Comparison of ENCODE assay signal across 10 mouse cellular contexts in genomic region chr5:72411874-72412329, GRCm38 (mm10).
DNase-seq lines count a peak whose midpoint lies in the region; ATAC-seq and TF ChIP-seq lines count a peak whose summit lies in the region.
"Had no signal": no experiment of that assay in that cellular context is flagged by ENCODE, and none has a peak within 500 bp of the region (broad histone marks: within the 10 kb centered on the region; RNA-seq: fewer than 3 reads in every experiment).

No protein-coding gene starts in this region.

- no peaks in the 10 kb centered on the region for H3K4me1 ChIP-seq in forebrain, embryonic 14.5 days (ENCODE audit: control insufficient read depth, insufficient read depth, low read length)
- H3K4me1 ChIP-seq in forebrain, embryonic 10.5 days, result peaks cover 8% of the 10 kb centered on the region
- peaks cover 9 to 23% of the 10 kb centered on the region in 2 experiments for H3K4me1 ChIP-seq in heart, embryonic 14.5 days (ENCODE audit: control insufficient read depth in 2 of 2, insufficient read depth in 2 of 2, low read length in 2 of 2)
- peaks cover 6% of the 10 kb centered on the region for H3K4me1 ChIP-seq in hindbrain, embryonic 12.5 days
- H3K4me1 ChIP-seq: liver, embryonic 15.5 days had no signal

- TF ChIP-seq POLR2A in brain, embryonic 14.5 days (IDR thresholded peaks at IDR 0.05; ENCODE audit: borderline replicate concordance, extremely low read depth, insufficient read depth, insufficient read length, poor library complexity, severe bottlenecking), result no peak

- no peak overlapping the region for H3K9ac ChIP-seq in forebrain, embryonic 14.5 days (ENCODE audit: low read length)
- H3K9ac ChIP-seq in heart, embryonic 14.5 days (ENCODE audit: low read length), result no peak overlapping the region
- no peak overlapping the region for H3K9ac ChIP-seq in hindbrain, embryonic 12.5 days
- H3K9ac ChIP-seq: forebrain, embryonic 15.5 days; liver, embryonic 15.5 days had no signal

- DNase-seq in forebrain, embryonic 14.5 days (ENCODE audit: low spot score), result peak; percentile 27
- no peak for DNase-seq in forebrain, embryonic 10.5 days (ENCODE audit: extremely low spot score, low spot score)
- peak; percentile 45 for DNase-seq in brain, embryonic 14.5 days (ENCODE audit: low read depth)
- DNase-seq in lung, postnatal 10 days, result peak; percentile 11
- no peak for DNase-seq in Muller cell, postnatal 12 days (ENCODE audit: inconsistent ontology term)

- ATAC-seq in forebrain, embryonic 14.5 days, result no peak
- ATAC-seq in heart, embryonic 14.5 days (ENCODE audit: insufficient number of reproducible peaks, insufficient read depth, low FRiP score, low read depth), result peak; percentile 47; the same call in 1 of the 2 replicates
- ATAC-seq in CD4-positive, CD25-positive, alpha-beta regulatory T cell, adult 4 months, result no peak
- no peak for ATAC-seq in hindbrain, embryonic 12.5 days (ENCODE audit: low FRiP score)
- ATAC-seq: forebrain, embryonic 15.5 days had no signal

- H3K27ac ChIP-seq in forebrain, embryonic 14.5 days (ENCODE audit: low read depth, low read length), result no peak overlapping the region
- no peak overlapping the region for H3K27ac ChIP-seq in forebrain, embryonic 10.5 days
- peak overlapping the region; percentile 68 to 81 for H3K27ac ChIP-seq in heart, embryonic 14.5 days (replicated peaks in 1 of 2; ENCODE audit: control insufficient read depth in 1 of 2, insufficient read depth in 1 of 2, low read depth in 2 of 2, low read length in 2 of 2)
- H3K27ac ChIP-seq in hindbrain, embryonic 12.5 days, result no peak overlapping the region
- H3K27ac ChIP-seq: forebrain, embryonic 15.5 days; liver, embryonic 15.5 days had no signal

- no peak for TF ChIP-seq CTCF in brain, embryonic 14.5 days (IDR thresholded peaks at IDR 0.05; ENCODE audit: borderline replicate concordance, extremely low read depth, insufficient read depth, insufficient read length)

- WGBS in forebrain, embryonic 14.5 days, result 45% methylated on average over 10 of the region's 10 CpGs
- WGBS in forebrain, embryonic 10.5 days, result 65% methylated on average over 10 of the region's 10 CpGs
- WGBS in heart, embryonic 14.5 days, result 3% methylated on average over 10 of the region's 10 CpGs
- WGBS in hindbrain, embryonic 12.5 days, result 37% methylated on average over 10 of the region's 10 CpGs

- no peaks in the 10 kb centered on the region for H3K27me3 ChIP-seq in forebrain, embryonic 14.5 days (replicated peaks; ENCODE audit: control insufficient read depth, insufficient read depth, low read length)
- no peaks in the 10 kb centered on the region for H3K27me3 ChIP-seq in forebrain, embryonic 10.5 days (ENCODE audit: poor library complexity, severe bottlenecking)
- no peaks in the 10 kb centered on the region for H3K27me3 ChIP-seq in heart, embryonic 14.5 days (ENCODE audit: control insufficient read depth, insufficient read depth, low read length)
- no peaks in the 10 kb centered on the region for H3K27me3 ChIP-seq in hindbrain, embryonic 12.5 days
- H3K27me3 ChIP-seq: forebrain, embryonic 15.5 days; liver, embryonic 15.5 days had no signal

- no peak overlapping the region for H3K4me2 ChIP-seq in forebrain, embryonic 14.5 days (ENCODE audit: low read length)
- peak overlapping the region; percentile 22 for H3K4me2 ChIP-seq in heart, embryonic 14.5 days (ENCODE audit: low read length)
- H3K4me2 ChIP-seq in hindbrain, embryonic 12.5 days (replicated peaks), result no peak overlapping the region
- H3K4me2 ChIP-seq: forebrain, embryonic 15.5 days; liver, embryonic 15.5 days had no signal

- H3K9me3 ChIP-seq in forebrain, embryonic 14.5 days (replicated peaks; ENCODE audit: control insufficient read depth, low read length), result no peaks in the 10 kb centered on the region
- no peaks in the 10 kb centered on the region for H3K9me3 ChIP-seq in forebrain, embryonic 10.5 days
- no peaks in the 10 kb centered on the region for H3K9me3 ChIP-seq in heart, embryonic 14.5 days (ENCODE audit: control insufficient read depth, low read length)
- H3K9me3 ChIP-seq in hindbrain, embryonic 12.5 days (replicated peaks), result no peaks in the 10 kb centered on the region
- H3K9me3 ChIP-seq: forebrain, embryonic 15.5 days; liver, embryonic 15.5 days had no signal

- H3K36me3 ChIP-seq in forebrain, embryonic 14.5 days (ENCODE audit: control insufficient read depth, insufficient read depth, low read length), result no peaks in the 10 kb centered on the region
- no peaks in the 10 kb centered on the region for H3K36me3 ChIP-seq in forebrain, embryonic 10.5 days (replicated peaks)
- no peaks in the 10 kb centered on the region for H3K36me3 ChIP-seq in heart, embryonic 14.5 days (ENCODE audit: control insufficient read depth, insufficient read depth, low read length)
- no peaks in the 10 kb centered on the region for H3K36me3 ChIP-seq in hindbrain, embryonic 12.5 days
- H3K36me3 ChIP-seq: forebrain, embryonic 15.5 days; liver, embryonic 15.5 days had no signal

- H3K4me3 ChIP-seq in forebrain, embryonic 14.5 days (ENCODE audit: low read depth, low read length), result no peak overlapping the region
- no peak overlapping the region for H3K4me3 ChIP-seq in forebrain, embryonic 10.5 days
- no peak overlapping the region for H3K4me3 ChIP-seq in heart, embryonic 14.5 days (ENCODE audit: control insufficient read depth in 1 of 2, insufficient read depth in 1 of 2, low read depth in 1 of 2, low read length in 2 of 2)
- H3K4me3 ChIP-seq in hindbrain, embryonic 12.5 days, result no peak overlapping the region
- H3K4me3 ChIP-seq: forebrain, embryonic 15.5 days; liver, embryonic 15.5 days had no signal

Comparison
In these comparisons a context has a peak if more than half of its experiments do, and no peak if none do; other contexts are left out.
1. DNase-seq: peak in forebrain, embryonic 14.5 days (single experiment), brain, embryonic 14.5 days (single experiment) and lung, postnatal 10 days (single experiment); none in forebrain, embryonic 10.5 days (single experiment) and Muller cell, postnatal 12 days (single experiment).
2. H3K27ac ChIP-seq: peak in heart, embryonic 14.5 days (2 of 2); none in forebrain, embryonic 14.5 days (single experiment), forebrain, embryonic 10.5 days (single experiment) and hindbrain, embryonic 12.5 days (single experiment).